In genomic region chr19:30128177-30128576, GRCm38 (mm10) we compare ENCODE assay signal across 10 mouse cellular contexts. TPM values are rescaled to one million over a fixed set of nuclear protein-coding genes. Genes with fewer than 3 reads are reported as not detected.
DNase-seq lines count a peak whose midpoint lies in the region; ATAC-seq lines count a peak whose summit lies in the region.
"Had no signal": no experiment of that assay in that cellular context is flagged by ENCODE, and none has a peak within 500 bp of the region (broad histone marks: within the 10 kb centered on the region; RNA-seq: fewer than 3 reads in every experiment).

No protein-coding gene starts in this region.

- H3K27me3 ChIP-seq in heart, embryonic 12.5 days (replicated peaks): no peaks in the 10 kb centered on the region
- no peaks in the 10 kb centered on the region for H3K27me3 ChIP-seq in midbrain, embryonic 14.5 days (ENCODE audit: control insufficient read depth, insufficient read depth, low read length)
- no peaks in the 10 kb centered on the region for H3K27me3 ChIP-seq in midbrain, embryonic 10.5 days (ENCODE audit: low read depth, poor library complexity, severe bottlenecking)

- WGBS in heart, embryonic 12.5 days: 59% methylated on average over 4 of the region's 4 CpGs
- WGBS in midbrain, embryonic 14.5 days: 66% methylated on average over 4 of the region's 4 CpGs
- 89% methylated on average over 4 of the region's 4 CpGs for WGBS in midbrain, embryonic 10.5 days

- H3K9me3 ChIP-seq in heart, embryonic 12.5 days (replicated peaks): no peaks in the 10 kb centered on the region
- no peaks in the 10 kb centered on the region for H3K9me3 ChIP-seq in midbrain, embryonic 14.5 days (ENCODE audit: control insufficient read depth, low read length)
- H3K9me3 ChIP-seq in midbrain, embryonic 10.5 days (replicated peaks): no peaks in the 10 kb centered on the region

- no peak overlapping the region for H3K4me2 ChIP-seq in heart, embryonic 12.5 days
- H3K4me2 ChIP-seq in midbrain, embryonic 14.5 days (ENCODE audit: low read length): no peak overlapping the region

- no peak for ATAC-seq in heart, embryonic 12.5 days (ENCODE audit: insufficient number of reproducible peaks, low FRiP score)
- no peak for ATAC-seq in midbrain, embryonic 14.5 days (ENCODE audit: low FRiP score, low TSS enrichment)

- no peaks in the 10 kb centered on the region for H3K36me3 ChIP-seq in heart, embryonic 12.5 days
- H3K36me3 ChIP-seq in midbrain, embryonic 14.5 days (ENCODE audit: control insufficient read depth, insufficient read depth, low read length): no peaks in the 10 kb centered on the region
- H3K36me3 ChIP-seq in midbrain, embryonic 10.5 days: peaks cover 59% of the 10 kb centered on the region

- H3K4me3 ChIP-seq in heart, embryonic 12.5 days: no peak overlapping the region
- no peak overlapping the region for H3K4me3 ChIP-seq in midbrain, embryonic 14.5 days (replicated peaks; ENCODE audit: low read depth, low read length)
- no peak overlapping the region for H3K4me3 ChIP-seq in midbrain, embryonic 10.5 days
- H3K4me3 ChIP-seq: erythroblast, embryonic 14.5 days had no signal

- peaks cover 18% of the 10 kb centered on the region for H3K4me1 ChIP-seq in heart, embryonic 12.5 days (replicated peaks)
- H3K4me1 ChIP-seq in midbrain, embryonic 14.5 days (ENCODE audit: control insufficient read depth, insufficient read depth, low read length): peaks cover 8% of the 10 kb centered on the region; the same call in 1 of the 2 replicates
- H3K4me1 ChIP-seq in midbrain, embryonic 10.5 days: peaks cover 15% of the 10 kb centered on the region; the same call in 1 of the 2 replicates

- peak; percentile 47 for DNase-seq in heart, adult 8-10 months (ENCODE audit: low spot score)
- peak; percentile 88 for DNase-seq in midbrain, embryonic 14.5 days
- no peak for DNase-seq in midbrain, embryonic 10.5 days (ENCODE audit: low spot score)
- DNase-seq in embryo, embryonic 11 days: peak; percentile 54
- DNase-seq in retina, embryonic 14.5 days (ENCODE audit: low spot score): peak; percentile 44
- DNase-seq in adrenal gland, postnatal 4 days (ENCODE audit: low spot score in 2 of 2): no peak
- no peak for DNase-seq in cerebellum, adult 18-20 months
- DNase-seq: kidney, postnatal 25 days had no signal

- no peak overlapping the region for H3K9ac ChIP-seq in heart, embryonic 12.5 days
- no peak overlapping the region for H3K9ac ChIP-seq in midbrain, embryonic 14.5 days (replicated peaks; ENCODE audit: low read length)

- no peak overlapping the region for H3K27ac ChIP-seq in heart, embryonic 12.5 days (ENCODE audit: poor library complexity, severe bottlenecking)
- no peak overlapping the region for H3K27ac ChIP-seq in midbrain, embryonic 14.5 days (replicated peaks; ENCODE audit: low read depth, low read length)
- H3K27ac ChIP-seq in midbrain, embryonic 10.5 days (replicated peaks): no peak overlapping the region

RNA-seq across cellular contexts. Expression of gene Gldc, which starts 47.1 kb away (rescaled TPM):
- under 1 TPM; 0.06 to 0.56 (median 0.16) TPM for total RNA-seq in heart, adult 8-10 months (2022)
- 4.7 and 4.9 TPM in 2 replicates for polyA plus RNA-seq in heart, embryonic 12.5 days (2016; fragmentation: Nextera tagmentation; extraction: Ambion mirVana)
- 6.9 and 7.1 TPM in 2 replicates for polyA plus RNA-seq in midbrain, embryonic 14.5 days (2014; fragmentation: Nextera tagmentation; extraction: Ambion mirVana)
- 24.7 and 26.0 TPM in 2 replicates for polyA plus RNA-seq in midbrain, embryonic 10.5 days (2016; fragmentation: Nextera tagmentation; extraction: Ambion mirVana)
- 1 to 10 TPM; 2.2 to 7.9 TPM for total RNA-seq in adrenal gland, postnatal 4 days (2021)

Comparison
In these comparisons a context has a peak if more than half of its experiments do, and no peak if none do; other contexts are left out.
1. DNase-seq: peak in heart, adult 8-10 months (single experiment), midbrain, embryonic 14.5 days (single experiment), embryo, embryonic 11 days (single experiment) and retina, embryonic 14.5 days (single experiment); none in midbrain, embryonic 10.5 days (single experiment), adrenal gland, postnatal 4 days (0 of 2) and cerebellum, adult 18-20 months (0 of 2).